Mouse (Mus musculus): Measurements from ENCODE around the gene Tmem82. TPM values are rescaled to one million over a fixed set of nuclear protein-coding genes. Genes with fewer than 3 reads are reported as not detected.
"Not testable (repeated sequence)": the region's sequence is repeated elsewhere in the genome, so short reads cannot be mapped to it uniquely, and the experiment has no call there.

The Tmem82 gene
- polyA plus RNA-seq, 1 experiment from 2014 or later: 0.30 TPM

DNA sequence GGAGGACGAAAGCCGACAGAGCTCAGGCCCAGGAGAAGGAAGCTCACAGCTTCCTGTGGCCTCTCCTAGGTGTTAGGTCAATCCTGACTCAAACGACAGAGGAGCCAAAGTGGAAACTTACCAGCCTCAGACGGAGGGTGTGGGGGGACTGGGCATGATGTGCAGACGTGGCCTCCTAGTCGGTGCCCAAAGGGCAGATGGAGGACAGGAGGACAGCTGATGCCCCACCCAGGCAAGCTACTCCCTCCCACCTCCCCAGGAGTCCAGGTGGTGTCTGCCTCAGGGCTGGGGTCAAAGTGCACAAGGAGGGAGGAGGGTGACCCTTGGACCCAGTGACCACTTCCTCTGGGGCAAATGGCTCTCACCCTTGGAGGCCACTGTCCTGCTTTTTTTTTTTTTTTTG is 47.1 kb downstream of the Tmem82 start:
- Histone ChIP-seq H3K4me2 (no peak overlapping the region), H3K4me1 (ENCODE audit: control insufficient read depth, insufficient read depth, low read length) (peaks cover 8% of the 10 kb centered on the region), H3K36me3 (ENCODE audit: control insufficient read depth, insufficient read depth, low read length) (no peaks in the 10 kb centered on the region), H3K27me3 (ENCODE audit: control insufficient read depth, insufficient read depth, low read length) (no peaks in the 10 kb centered on the region), H3K9me3 (replicated peaks; ENCODE audit: control insufficient read depth, low read length) (no peaks in the 10 kb centered on the region), H3K4me3 (ENCODE audit: low read depth, low read length) (no peak overlapping the region), H3K27ac (ENCODE audit: low read depth, low read length) (no peak overlapping the region), H3K9ac (ENCODE audit: low read depth, low read length) (no peak overlapping the region)
- no peak for ATAC-seq (replicated peaks; ENCODE audit: insufficient number of reproducible peaks, low FRiP score, low TSS enrichment)
- 45% methylated on average over 6 of the region's 6 CpGs for WGBS (ENCODE audit: insufficient replicate concordance)

DNA sequence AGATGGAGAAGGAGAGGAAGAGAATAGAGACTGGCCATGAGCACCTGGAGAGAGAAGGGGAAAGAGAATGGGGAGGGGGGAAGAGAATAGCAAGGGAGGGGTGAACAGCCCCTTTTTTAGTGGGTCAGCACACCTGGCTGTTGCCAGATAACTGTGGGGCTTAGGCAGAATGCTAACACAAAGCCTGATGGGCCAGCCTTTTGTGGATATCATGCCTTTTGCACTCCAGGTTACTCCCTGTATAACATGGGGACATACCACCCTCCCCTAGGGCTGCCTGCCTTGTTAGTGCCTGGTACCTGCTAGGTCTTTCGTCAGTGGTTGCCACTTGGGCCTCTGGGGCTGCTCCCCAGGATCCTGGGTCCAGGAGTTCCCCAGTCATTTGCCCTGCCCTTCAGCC is 47.6 kb downstream of the Tmem82 start:
- Histone ChIP-seq H3K9ac (ENCODE audit: low read depth, low read length) (no peak overlapping the region), H3K4me3 (ENCODE audit: low read depth, low read length) (no peak overlapping the region), H3K4me2 (no peak overlapping the region), H3K4me1 (ENCODE audit: control insufficient read depth, insufficient read depth, low read length) (peaks cover 8% of the 10 kb centered on the region), H3K9me3 (replicated peaks; ENCODE audit: control insufficient read depth, low read length) (no peaks in the 10 kb centered on the region), H3K27ac (ENCODE audit: low read depth, low read length) (no peak overlapping the region), H3K27me3 (ENCODE audit: control insufficient read depth, insufficient read depth, low read length) (no peaks in the 10 kb centered on the region), H3K36me3 (ENCODE audit: control insufficient read depth, insufficient read depth, low read length) (no peaks in the 10 kb centered on the region)
- WGBS (ENCODE audit: insufficient replicate concordance): 80% methylated on average over 1 of the region's 1 CpGs
- no peak for ATAC-seq (replicated peaks; ENCODE audit: insufficient number of reproducible peaks, low FRiP score, low TSS enrichment)

DNA sequence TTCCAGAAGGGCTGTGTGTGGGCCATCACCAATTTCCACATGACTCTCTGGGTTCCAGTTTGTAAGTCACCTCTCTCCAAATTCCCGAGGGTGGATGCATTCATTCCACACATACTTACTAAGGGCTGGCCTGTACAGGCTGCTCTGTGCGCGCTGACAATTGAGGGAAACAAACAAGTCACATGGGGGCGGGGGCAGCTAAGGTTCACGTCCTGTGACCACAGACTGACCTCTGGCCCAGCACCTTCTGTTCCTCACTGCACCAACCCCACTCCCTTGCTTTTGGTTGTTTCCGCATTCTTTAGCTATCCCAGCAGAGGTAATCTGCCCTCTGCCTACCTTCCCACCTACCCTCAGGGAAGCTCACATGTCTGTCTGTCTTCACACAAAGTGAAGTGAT is 48.4 kb downstream of the Tmem82 start:
- Histone ChIP-seq H3K4me1 (ENCODE audit: control insufficient read depth, insufficient read depth, low read length) (peaks cover 6% of the 10 kb centered on the region), H3K9ac (ENCODE audit: low read depth, low read length) (no peak overlapping the region), H3K27me3 (ENCODE audit: control insufficient read depth, insufficient read depth, low read length) (no peaks in the 10 kb centered on the region), H3K36me3 (ENCODE audit: control insufficient read depth, insufficient read depth, low read length) (no peaks in the 10 kb centered on the region), H3K27ac (ENCODE audit: low read depth, low read length) (no peak overlapping the region), H3K4me2 (no peak overlapping the region), H3K4me3 (ENCODE audit: low read depth, low read length) (no peak overlapping the region), H3K9me3 (replicated peaks; ENCODE audit: control insufficient read depth, low read length) (no peaks in the 10 kb centered on the region)
- WGBS (ENCODE audit: insufficient replicate concordance): 50% methylated on average over 6 of the region's 6 CpGs
- no peak for ATAC-seq (replicated peaks; ENCODE audit: insufficient number of reproducible peaks, low FRiP score, low TSS enrichment)

GRCm38 (mm10) chr4:141568966-141569365 is 49.5 kb downstream of the Tmem82 start:
- H3K4me3 ChIP-seq (ENCODE audit: low read depth, low read length): no peak overlapping the region
- H3K27ac ChIP-seq (ENCODE audit: low read depth, low read length): no peak overlapping the region
- H3K4me1 ChIP-seq (ENCODE audit: control insufficient read depth, insufficient read depth, low read length): peaks cover 4% of the 10 kb centered on the region
- no peaks in the 10 kb centered on the region for H3K36me3 ChIP-seq (ENCODE audit: control insufficient read depth, insufficient read depth, low read length)
- H3K27me3 ChIP-seq (ENCODE audit: control insufficient read depth, insufficient read depth, low read length): no peaks in the 10 kb centered on the region
- 88% methylated on average over 5 of the region's 5 CpGs for WGBS (ENCODE audit: insufficient replicate concordance)
- no peak for ATAC-seq (replicated peaks; ENCODE audit: insufficient number of reproducible peaks, low FRiP score, low TSS enrichment)
- no peak overlapping the region for H3K4me2 ChIP-seq
- no peaks in the 10 kb centered on the region for H3K9me3 ChIP-seq (replicated peaks; ENCODE audit: control insufficient read depth, low read length)
- H3K9ac ChIP-seq (ENCODE audit: low read depth, low read length): no peak overlapping the region

GRCm38 (mm10) chr4:141567174-141567573 is 51.3 kb downstream of the Tmem82 start:
- not testable (repeated sequence) for H3K36me3 ChIP-seq (ENCODE audit: control insufficient read depth, insufficient read depth, low read length); H3K4me3 ChIP-seq (ENCODE audit: low read depth, low read length); ATAC-seq (replicated peaks; ENCODE audit: insufficient number of reproducible peaks, low FRiP score, low TSS enrichment); H3K4me1 ChIP-seq (ENCODE audit: control insufficient read depth, insufficient read depth, low read length); H3K9ac ChIP-seq (ENCODE audit: low read depth, low read length); H3K27ac ChIP-seq (ENCODE audit: low read depth, low read length); H3K9me3 ChIP-seq (replicated peaks; ENCODE audit: control insufficient read depth, low read length); H3K27me3 ChIP-seq (ENCODE audit: control insufficient read depth, insufficient read depth, low read length); H3K4me2 ChIP-seq
- WGBS (ENCODE audit: insufficient replicate concordance): 87% methylated on average over 7 of the region's 7 CpGs

DNA sequence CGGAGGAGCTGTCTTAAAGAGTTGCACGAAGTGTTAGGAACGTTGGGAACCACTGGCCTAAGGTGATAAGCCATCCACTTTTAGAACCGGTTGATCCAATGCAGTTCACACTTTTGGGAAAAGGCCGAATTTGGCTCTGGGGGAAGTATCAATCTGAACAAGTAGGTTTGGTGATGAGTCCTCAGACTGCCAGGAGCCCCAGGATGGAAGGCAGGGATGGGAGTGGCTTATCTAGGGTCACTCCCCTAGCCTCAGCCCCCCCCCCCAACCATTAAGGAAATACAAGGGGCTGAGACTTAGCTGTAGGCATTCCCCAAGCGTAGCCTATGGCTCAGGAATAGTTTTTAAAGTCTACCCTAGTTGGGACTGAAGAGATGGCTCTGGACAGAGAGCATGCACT is 52.2 kb downstream of the Tmem82 start:
- Histone ChIP-seq H3K27ac (ENCODE audit: low read depth, low read length) (no peak overlapping the region), H3K4me3 (ENCODE audit: low read depth, low read length) (no peak overlapping the region), H3K4me2 (no peak overlapping the region), H3K9me3 (replicated peaks; ENCODE audit: control insufficient read depth, low read length) (no peaks in the 10 kb centered on the region), H3K4me1 (ENCODE audit: control insufficient read depth, insufficient read depth, low read length) (peaks cover 4% of the 10 kb centered on the region), H3K9ac (ENCODE audit: low read depth, low read length) (no peak overlapping the region), H3K27me3 (ENCODE audit: control insufficient read depth, insufficient read depth, low read length) (no peaks in the 10 kb centered on the region), H3K36me3 (ENCODE audit: control insufficient read depth, insufficient read depth, low read length) (no peaks in the 10 kb centered on the region)
- no peak for ATAC-seq (replicated peaks; ENCODE audit: insufficient number of reproducible peaks, low FRiP score, low TSS enrichment)
- WGBS (ENCODE audit: insufficient replicate concordance): 77% methylated on average over 6 of the region's 6 CpGs

- H3K27me3 ChIP-seq (ENCODE audit: control insufficient read depth, insufficient read depth, low read length): no peaks in the 10 kb centered on the region
- no peak overlapping the region for H3K27ac ChIP-seq (ENCODE audit: low read depth, low read length)
- peaks cover 4% of the 10 kb centered on the region for H3K4me1 ChIP-seq (ENCODE audit: control insufficient read depth, insufficient read depth, low read length)
- H3K36me3 ChIP-seq (ENCODE audit: control insufficient read depth, insufficient read depth, low read length): no peaks in the 10 kb centered on the region
- WGBS (ENCODE audit: insufficient replicate concordance): 53% methylated on average over 7 of the region's 7 CpGs
- H3K4me3 ChIP-seq (ENCODE audit: low read depth, low read length): no peak overlapping the region
- H3K4me2 ChIP-seq: no peak overlapping the region
- H3K9me3 ChIP-seq (replicated peaks; ENCODE audit: control insufficient read depth, low read length): no peaks in the 10 kb centered on the region
- ATAC-seq (replicated peaks; ENCODE audit: insufficient number of reproducible peaks, low FRiP score, low TSS enrichment): no peak
- no peak overlapping the region for H3K9ac ChIP-seq (ENCODE audit: low read depth, low read length)
Measured at GRCm38 (mm10) chr4:141565325-141565724, 53.1 kb downstream of the Tmem82 start.

DNA sequence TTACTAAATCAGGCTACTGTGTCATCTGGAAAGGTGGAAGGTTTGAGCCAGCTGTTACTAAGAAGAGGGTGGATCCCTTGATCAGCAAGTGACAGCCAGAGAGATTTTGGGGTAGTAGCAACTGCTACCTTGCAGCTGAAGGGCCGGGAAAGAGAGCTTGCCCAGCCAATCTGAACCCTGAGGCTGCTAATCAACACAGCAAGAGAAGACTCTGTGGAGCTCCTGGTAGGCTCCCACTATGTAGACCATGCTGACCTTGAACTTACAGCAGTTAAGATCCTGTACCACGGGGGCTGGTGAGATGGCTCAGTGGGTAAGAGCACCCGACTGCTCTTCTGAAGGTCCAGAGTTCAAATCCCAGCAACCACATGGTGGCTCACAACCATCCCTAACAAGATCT is 53.8 kb downstream of the Tmem82 start:
- peaks cover under 1% of the 10 kb centered on the region; the same call in 1 of the 2 replicates for H3K4me1 ChIP-seq (ENCODE audit: control insufficient read depth, insufficient read depth, low read length)
- no peak overlapping the region for H3K9ac ChIP-seq (ENCODE audit: low read depth, low read length)
- H3K27ac ChIP-seq (ENCODE audit: low read depth, low read length): no peak overlapping the region
- H3K4me2 ChIP-seq: no peak overlapping the region
- no peak overlapping the region for H3K4me3 ChIP-seq (ENCODE audit: low read depth, low read length)
- no peaks in the 10 kb centered on the region for H3K27me3 ChIP-seq (ENCODE audit: control insufficient read depth, insufficient read depth, low read length)
- no peaks in the 10 kb centered on the region for H3K9me3 ChIP-seq (replicated peaks; ENCODE audit: control insufficient read depth, low read length)
- WGBS (ENCODE audit: insufficient replicate concordance): 76% methylated on average over 3 of the region's 3 CpGs
- no peaks in the 10 kb centered on the region for H3K36me3 ChIP-seq (ENCODE audit: control insufficient read depth, insufficient read depth, low read length)
- ATAC-seq (replicated peaks; ENCODE audit: insufficient number of reproducible peaks, low FRiP score, low TSS enrichment): no peak

DNA sequence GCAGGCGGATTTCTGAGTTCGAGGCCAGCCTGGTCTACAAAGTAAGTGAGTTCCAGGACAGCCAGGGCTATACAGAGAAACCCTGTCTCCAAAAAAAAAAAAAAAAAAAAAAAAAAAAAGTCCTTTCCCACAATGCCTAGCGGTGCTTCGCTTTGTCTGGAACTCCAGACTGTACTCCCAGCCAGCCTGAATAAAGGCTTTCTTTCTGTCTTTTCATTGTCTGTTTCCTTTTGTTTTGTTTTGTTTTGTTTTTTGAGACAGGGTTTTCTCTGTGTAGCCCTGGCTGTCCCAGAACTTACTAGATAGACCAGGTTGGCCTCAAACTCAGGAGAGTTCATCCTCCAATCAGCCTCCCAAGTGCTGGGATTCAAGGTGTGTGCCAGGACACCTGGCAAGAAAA is 54.2 kb downstream of the Tmem82 start:
- ATAC-seq (replicated peaks; ENCODE audit: insufficient number of reproducible peaks, low FRiP score, low TSS enrichment): no peak
- no peaks in the 10 kb centered on the region for H3K36me3 ChIP-seq (ENCODE audit: control insufficient read depth, insufficient read depth, low read length)
- H3K9me3 ChIP-seq (replicated peaks; ENCODE audit: control insufficient read depth, low read length): no peaks in the 10 kb centered on the region
- 97% methylated on average over 4 of the region's 4 CpGs for WGBS (ENCODE audit: insufficient replicate concordance)
- H3K4me1 ChIP-seq (ENCODE audit: control insufficient read depth, insufficient read depth, low read length): peaks cover 3% of the 10 kb centered on the region; the same call in 1 of the 2 replicates
- no peak overlapping the region for H3K4me3 ChIP-seq (ENCODE audit: low read depth, low read length)
- H3K9ac ChIP-seq (ENCODE audit: low read depth, low read length): no peak overlapping the region
- no peak overlapping the region for H3K27ac ChIP-seq (ENCODE audit: low read depth, low read length)
- H3K4me2 ChIP-seq: no peak overlapping the region
- H3K27me3 ChIP-seq (ENCODE audit: control insufficient read depth, insufficient read depth, low read length): no peaks in the 10 kb centered on the region

Measured in heart, embryonic 11.5 days (tissue).